Mouse (Mus musculus): ENCODE results near the gene A230050P20Rik. TPM values are rescaled to one million over a fixed set of nuclear protein-coding genes. Genes with fewer than 3 reads are reported as not detected.

Gene A230050P20Rik
- polyA plus RNA-seq, 1 experiment from 2014 or later: 13.7 TPM

DNA sequence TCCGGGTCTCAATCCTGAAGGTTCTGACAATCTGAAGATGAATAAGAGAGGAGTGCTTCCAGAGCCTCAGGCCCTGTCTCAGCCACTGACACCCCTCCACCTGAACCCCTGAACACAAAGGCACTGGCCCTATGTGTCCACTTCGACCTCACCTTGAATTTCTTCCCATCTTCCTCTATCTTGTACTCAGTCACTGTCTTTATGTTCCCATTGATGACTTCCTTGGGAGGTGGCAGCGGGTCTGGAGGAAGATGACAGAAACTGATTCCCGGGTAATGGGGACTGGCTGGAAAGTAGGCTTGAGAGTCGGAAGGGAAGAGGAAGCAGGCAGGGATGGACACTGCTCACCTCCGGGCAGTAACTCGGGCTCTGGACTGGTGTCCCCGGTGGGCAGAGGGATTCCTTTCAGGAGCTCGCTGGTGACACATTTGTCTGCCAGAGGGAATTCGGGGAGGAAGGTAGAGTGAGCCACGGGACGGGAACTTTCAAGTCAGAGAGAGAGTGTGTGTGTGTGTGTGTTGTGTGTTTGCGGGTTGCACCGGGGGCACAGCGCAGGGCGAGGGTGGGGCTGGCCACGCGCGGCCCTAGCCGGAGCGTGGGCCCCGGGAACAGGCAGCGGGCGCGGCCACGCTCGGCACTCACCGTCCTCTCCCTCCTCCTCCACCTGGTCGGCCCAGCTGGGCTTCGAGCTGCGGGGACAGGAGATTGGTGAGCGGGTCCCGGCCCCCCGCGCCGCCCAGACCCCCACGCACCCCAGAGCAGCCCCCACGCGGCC is 29.5 kb downstream of the A230050P20Rik start:
- peak overlapping the region; percentile 97 for H3K9ac ChIP-seq (ENCODE audit: low read depth, low read length)
- peak overlapping the region; percentile 77 for H3K27ac ChIP-seq (ENCODE audit: low read length)
- ATAC-seq: peak; percentile 64
- H3K4me1 ChIP-seq (ENCODE audit: control insufficient read depth, insufficient read depth, low read length): peaks cover 11% of the 10 kb centered on the region
- no peaks in the 10 kb centered on the region for H3K27me3 ChIP-seq (ENCODE audit: control insufficient read depth, insufficient read depth, low read depth, low read length)
- H3K4me2 ChIP-seq (ENCODE audit: low read length): peak overlapping the region; percentile 84
- WGBS: 5% methylated on average over 30 of the region's 39 CpGs
- H3K9me3 ChIP-seq (replicated peaks; ENCODE audit: control insufficient read depth, low read length, poor library complexity, severe bottlenecking): no peaks in the 10 kb centered on the region
- H3K36me3 ChIP-seq (ENCODE audit: control insufficient read depth, insufficient read depth, low read length): peaks cover 19% of the 10 kb centered on the region
- H3K4me3 ChIP-seq (ENCODE audit: low read depth, low read length): peak overlapping the region; percentile 95

DNA sequence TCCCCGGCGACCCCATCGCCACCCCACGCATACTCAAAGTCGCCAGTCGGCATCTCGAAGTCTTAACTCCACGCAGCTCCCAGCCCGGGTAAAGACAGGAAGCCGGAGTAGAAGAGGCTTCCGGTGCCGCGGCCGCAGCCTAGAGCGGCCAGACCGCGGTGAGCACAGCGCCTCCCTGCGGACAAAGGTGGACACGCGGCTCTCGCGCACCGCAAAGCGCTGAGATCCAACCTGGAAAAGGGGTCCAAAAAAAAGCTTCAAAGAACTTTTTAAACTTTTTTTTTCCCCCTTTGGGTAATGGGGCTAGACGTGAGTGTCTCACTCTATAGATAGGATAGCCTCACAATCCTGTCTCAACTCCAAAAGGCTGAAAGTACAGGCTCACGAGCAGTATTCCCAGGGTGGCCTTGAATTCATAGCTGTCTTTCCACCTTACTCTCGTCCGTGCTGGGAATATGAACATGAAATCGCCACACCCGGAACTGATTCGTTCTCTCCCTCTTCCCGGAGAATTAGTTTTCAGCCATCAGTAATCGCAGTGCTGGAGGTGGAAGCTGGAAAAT is 30.1 kb downstream of the A230050P20Rik start, which contains the start of gene Eif3g:
TSS of gene Eif3g (minus strand) at position 113 of the 563 bp plus-strand sequence.
- 5% methylated on average over 34 of the region's 34 CpGs for WGBS

DNA sequence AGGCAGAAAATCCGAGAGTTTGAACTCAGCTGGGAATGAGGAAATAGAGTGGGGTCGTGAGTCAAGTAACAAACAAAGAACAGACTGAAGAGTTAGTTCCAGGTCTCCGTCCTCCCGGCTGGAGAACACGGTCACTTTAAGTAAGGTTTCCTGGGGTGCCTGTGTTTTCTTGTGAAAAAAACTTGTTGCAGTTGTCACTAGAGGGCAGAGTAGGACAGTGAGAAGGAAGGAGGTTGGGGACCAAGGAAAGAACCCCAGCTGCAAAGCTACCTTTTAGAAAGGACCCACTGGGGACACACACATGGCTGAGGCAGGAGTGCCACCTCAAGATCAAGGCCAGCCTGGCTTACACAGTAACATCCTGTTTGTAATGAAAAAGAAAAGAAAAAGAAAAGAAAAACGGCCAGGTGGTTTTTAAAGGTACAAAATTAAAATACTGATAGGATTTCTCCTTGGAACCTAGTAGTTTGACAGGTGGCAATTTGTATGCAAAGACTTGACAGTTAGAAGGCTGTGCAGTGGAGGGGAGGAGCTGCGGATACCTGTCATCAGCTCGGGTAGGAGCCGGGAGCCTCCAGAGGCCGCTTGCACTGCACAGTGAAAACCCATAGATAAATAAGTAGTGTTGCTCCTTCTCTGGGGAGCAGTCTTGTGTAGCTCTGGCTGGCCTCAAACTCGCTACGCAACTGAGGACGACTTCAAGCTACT is 33.2 kb downstream of the A230050P20Rik start:
- Histone ChIP-seq H3K27ac (ENCODE audit: low read length) (no peak overlapping the region), H3K4me2 (ENCODE audit: low read length) (no peak overlapping the region), H3K9me3 (replicated peaks; ENCODE audit: control insufficient read depth, low read length, poor library complexity, severe bottlenecking) (no peaks in the 10 kb centered on the region), H3K4me1 (ENCODE audit: control insufficient read depth, insufficient read depth, low read length) (peaks cover 11% of the 10 kb centered on the region), H3K4me3 (ENCODE audit: low read depth, low read length) (no peak overlapping the region), H3K27me3 (ENCODE audit: control insufficient read depth, insufficient read depth, low read depth, low read length) (no peaks in the 10 kb centered on the region), H3K36me3 (ENCODE audit: control insufficient read depth, insufficient read depth, low read length) (peaks cover 16% of the 10 kb centered on the region), H3K9ac (ENCODE audit: low read depth, low read length) (0 out of 2 replicates have a peak overlapping the region, but pooled peaks have one; percentile 3)
- 14% methylated on average over 13 of the region's 13 CpGs for WGBS
- ATAC-seq: no peak

More for the DNA sequence above, 30.1 kb downstream of the A230050P20Rik start, which contains the start of gene Eif3g:
- H3K4me2 ChIP-seq (ENCODE audit: low read length): peak within 1 kb of the TSS; percentile 84
- peak within 1 kb of the TSS; percentile 97 for H3K9ac ChIP-seq (ENCODE audit: low read depth, low read length)
- peaks cover 17% of the 10 kb centered on the region for H3K36me3 ChIP-seq (ENCODE audit: control insufficient read depth, insufficient read depth, low read length)
- H3K4me3 ChIP-seq (ENCODE audit: low read depth, low read length): peak within 1 kb of the TSS; percentile 95
- no peaks in the 10 kb centered on the region for H3K27me3 ChIP-seq (ENCODE audit: control insufficient read depth, insufficient read depth, low read depth, low read length)
- H3K4me1 ChIP-seq (ENCODE audit: control insufficient read depth, insufficient read depth, low read length): peaks cover 11% of the 10 kb centered on the region
- H3K27ac ChIP-seq (ENCODE audit: low read length): peak within 1 kb of the TSS; percentile 77
- no peaks in the 10 kb centered on the region for H3K9me3 ChIP-seq (replicated peaks; ENCODE audit: control insufficient read depth, low read length, poor library complexity, severe bottlenecking)
- peak; percentile 88 for ATAC-seq

DNA sequence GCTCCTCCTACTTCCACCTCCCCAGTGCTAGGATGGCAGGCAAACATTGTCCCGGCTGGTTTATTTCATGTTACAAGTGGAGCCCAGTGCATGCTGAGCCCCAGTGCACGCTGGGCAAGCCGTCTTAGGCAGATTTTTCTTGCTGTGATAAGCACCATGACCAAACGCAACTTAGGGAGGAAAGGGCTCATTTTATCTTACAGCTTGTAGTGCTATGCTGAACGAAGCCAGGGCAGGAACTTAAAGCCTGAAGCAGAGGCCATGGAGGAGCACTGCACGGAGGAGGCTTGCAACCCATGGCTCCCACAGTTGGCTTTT is 33.7 kb downstream of the A230050P20Rik start:
- no peak overlapping the region for H3K4me3 ChIP-seq (ENCODE audit: low read depth, low read length)
- H3K4me1 ChIP-seq (ENCODE audit: control insufficient read depth, insufficient read depth, low read length): peaks cover 7% of the 10 kb centered on the region
- no peak for ATAC-seq
- H3K9me3 ChIP-seq (replicated peaks; ENCODE audit: control insufficient read depth, low read length, poor library complexity, severe bottlenecking): no peaks in the 10 kb centered on the region
- H3K36me3 ChIP-seq (ENCODE audit: control insufficient read depth, insufficient read depth, low read length): peaks cover 16% of the 10 kb centered on the region
- 36% methylated on average over 6 of the region's 6 CpGs for WGBS
- no peak overlapping the region for H3K4me2 ChIP-seq (ENCODE audit: low read length)
- no peaks in the 10 kb centered on the region for H3K27me3 ChIP-seq (ENCODE audit: control insufficient read depth, insufficient read depth, low read depth, low read length)
- H3K27ac ChIP-seq (ENCODE audit: low read length): no peak overlapping the region
- 0 out of 2 replicates have a peak overlapping the region, but pooled peaks have one; percentile 3 for H3K9ac ChIP-seq (ENCODE audit: low read depth, low read length)

DNA sequence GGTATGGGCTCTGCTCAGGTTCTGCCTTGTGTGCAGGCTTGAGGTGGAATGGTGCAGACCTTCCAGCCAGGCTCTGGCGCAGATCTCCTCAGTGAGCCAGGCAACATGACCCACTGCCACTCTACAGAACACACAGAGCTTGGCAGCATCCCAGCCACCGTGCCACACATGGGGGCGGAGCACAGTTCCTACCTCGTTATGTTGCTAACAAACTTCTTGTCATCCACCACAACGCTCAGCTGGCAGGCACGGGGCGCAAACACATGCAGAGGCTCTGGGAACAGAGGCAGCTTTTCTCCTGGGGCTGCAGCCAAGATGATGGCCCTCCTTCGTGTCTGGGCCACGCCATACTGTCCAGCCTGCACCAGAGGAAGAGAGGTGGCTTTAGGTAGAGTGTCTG is 41.5 kb downstream of the A230050P20Rik start:
- Histone ChIP-seq H3K4me2 (ENCODE audit: low read length) (no peak overlapping the region), H3K9ac (ENCODE audit: low read depth, low read length) (no peak overlapping the region), H3K27me3 (ENCODE audit: control insufficient read depth, insufficient read depth, low read depth, low read length) (no peaks in the 10 kb centered on the region), H3K27ac (ENCODE audit: low read length) (no peak overlapping the region), H3K36me3 (ENCODE audit: control insufficient read depth, insufficient read depth, low read length) (peaks cover 82% of the 10 kb centered on the region), H3K4me3 (ENCODE audit: low read depth, low read length) (no peak overlapping the region), H3K9me3 (replicated peaks; ENCODE audit: control insufficient read depth, low read length, poor library complexity, severe bottlenecking) (no peaks in the 10 kb centered on the region), H3K4me1 (ENCODE audit: control insufficient read depth, insufficient read depth, low read length) (no peaks in the 10 kb centered on the region)
- no peak for ATAC-seq
- 91% methylated on average over 9 of the region's 9 CpGs for WGBS

DNA sequence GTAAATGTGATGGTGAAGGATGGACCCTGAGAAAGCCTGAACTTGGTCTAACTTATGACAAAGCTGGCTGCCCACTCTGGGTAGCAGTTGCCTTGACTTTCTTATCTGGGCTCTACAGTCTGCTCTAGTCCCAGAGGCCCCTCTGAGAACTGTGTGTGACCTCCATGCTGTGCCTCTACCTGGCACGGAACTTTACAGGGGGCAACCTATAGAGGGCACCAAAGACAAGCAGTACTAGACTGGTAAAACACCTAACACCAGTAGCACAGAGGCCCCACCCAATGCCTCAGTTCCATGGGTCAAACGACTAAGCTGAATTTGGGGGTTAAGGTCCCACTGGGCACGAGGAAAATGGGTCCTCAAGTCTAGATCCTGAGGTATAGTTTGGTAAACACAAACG is 47.7 kb downstream of the A230050P20Rik start:
- Histone ChIP-seq H3K4me2 (ENCODE audit: low read length) (no peak overlapping the region), H3K9me3 (replicated peaks; ENCODE audit: control insufficient read depth, low read length, poor library complexity, severe bottlenecking) (no peaks in the 10 kb centered on the region), H3K27ac (ENCODE audit: low read length) (no peak overlapping the region), H3K4me1 (ENCODE audit: control insufficient read depth, insufficient read depth, low read length) (no peaks in the 10 kb centered on the region), H3K4me3 (ENCODE audit: low read depth, low read length) (no peak overlapping the region), H3K36me3 (ENCODE audit: control insufficient read depth, insufficient read depth, low read length) (peaks cover 83% of the 10 kb centered on the region), H3K9ac (ENCODE audit: low read depth, low read length) (no peak overlapping the region), H3K27me3 (ENCODE audit: control insufficient read depth, insufficient read depth, low read depth, low read length) (no peaks in the 10 kb centered on the region)
- 81% methylated on average over 4 of the region's 4 CpGs for whole genome bisulfite sequencing
- no peak for ATAC-seq

DNA sequence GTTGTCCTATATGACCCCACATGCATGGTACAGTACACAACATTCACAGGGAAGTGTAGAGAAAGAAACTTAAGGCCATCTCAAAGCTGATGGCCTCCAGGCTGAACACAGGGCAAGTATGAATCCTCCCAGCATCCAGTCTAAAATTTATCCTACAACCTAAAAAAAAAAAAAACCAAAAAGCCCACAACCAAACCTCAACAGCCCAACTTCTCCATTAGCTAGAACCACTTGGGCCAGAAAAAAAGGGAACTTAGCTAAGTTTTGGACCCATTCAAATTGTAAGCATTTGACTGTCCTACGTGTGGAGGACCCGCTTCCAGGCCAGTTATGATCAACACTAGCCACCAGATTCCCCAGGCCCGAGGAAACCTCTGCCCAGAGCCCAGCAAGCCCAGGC is 54.8 kb downstream of the A230050P20Rik start:
- Histone ChIP-seq H3K9me3 (replicated peaks; ENCODE audit: control insufficient read depth, low read length, poor library complexity, severe bottlenecking) (no peaks in the 10 kb centered on the region), H3K4me2 (ENCODE audit: low read length) (no peak overlapping the region), H3K4me3 (ENCODE audit: low read depth, low read length) (no peak overlapping the region), H3K9ac (ENCODE audit: low read depth, low read length) (no peak overlapping the region), H3K27ac (ENCODE audit: low read length) (no peak overlapping the region), H3K4me1 (ENCODE audit: control insufficient read depth, insufficient read depth, low read length) (no peaks in the 10 kb centered on the region), H3K36me3 (ENCODE audit: control insufficient read depth, insufficient read depth, low read length) (peaks cover 69% of the 10 kb centered on the region), H3K27me3 (ENCODE audit: control insufficient read depth, insufficient read depth, low read depth, low read length) (no peaks in the 10 kb centered on the region)
- ATAC-seq: no peak
- WGBS: 91% methylated on average over 3 of the region's 3 CpGs

Data from midbrain, embryonic 16.5 days (tissue).